Mouse (Mus musculus): ENCODE data around the gene Elf2.

The Elf2 gene

DNA sequence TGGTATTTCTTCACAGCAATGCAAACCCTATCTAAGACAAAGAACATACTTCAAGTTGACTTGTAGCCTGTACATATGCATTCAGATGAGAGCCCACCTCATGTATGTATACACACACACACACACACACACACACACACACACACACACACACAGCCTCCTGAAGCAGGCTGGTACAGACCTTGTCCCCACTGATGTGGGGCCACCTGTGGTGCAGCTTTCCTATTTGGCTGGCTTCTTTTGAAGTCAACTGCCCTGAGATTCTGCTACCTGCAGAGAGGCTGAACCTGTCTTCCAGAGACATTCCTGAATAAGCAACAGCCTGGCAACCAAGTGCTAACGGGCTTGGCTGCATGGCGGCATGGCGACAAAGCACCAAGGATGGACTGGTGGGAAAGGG is 130.0 kb downstream of the Elf2 start:
- no peak for DNase-seq (ENCODE audit: low spot score)

DNA sequence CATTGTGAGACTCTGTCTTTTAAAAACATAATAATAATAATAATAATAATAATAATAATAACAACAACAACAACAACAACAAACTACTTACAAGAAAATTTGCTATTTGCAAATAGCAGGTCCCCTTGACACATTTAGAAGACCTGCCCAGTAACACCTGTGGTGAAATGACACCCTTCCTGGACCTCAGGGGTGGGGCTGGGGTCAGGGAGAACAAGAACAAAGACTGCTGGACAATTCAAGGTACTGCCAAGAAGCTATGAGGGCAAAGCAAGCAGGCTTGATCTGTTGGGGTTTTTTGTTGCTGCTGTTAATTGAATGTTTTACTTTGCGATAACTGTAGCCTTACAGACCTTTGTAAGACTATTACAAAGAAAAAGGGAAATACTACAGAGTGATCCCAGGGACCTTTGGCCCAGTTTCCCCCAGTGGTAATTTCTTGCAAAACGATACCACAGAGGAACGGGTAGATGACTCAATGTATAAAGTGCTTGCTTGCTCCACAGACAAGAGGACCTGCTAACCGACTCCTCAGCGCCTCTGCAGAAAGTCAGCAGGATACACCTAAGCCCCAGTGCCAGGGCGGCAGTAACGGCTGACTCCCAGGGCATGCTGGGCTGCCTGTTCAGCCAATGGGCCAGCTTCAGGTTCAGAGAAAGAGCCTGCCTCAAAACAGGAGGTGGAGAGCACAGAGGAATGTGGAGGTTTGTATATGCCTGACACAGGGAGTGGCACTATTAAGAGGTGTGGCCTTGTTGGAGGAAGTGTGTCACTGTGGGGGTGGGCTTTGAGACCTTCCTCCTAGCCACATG is 130.8 kb downstream of the Elf2 start:
- DNase-seq (ENCODE audit: low spot score) = no peak

- DNase-seq (ENCODE audit: low spot score) = no peak
Measured at GRCm38 (mm10) chr3:51208633-51209032, 131.8 kb downstream of the Elf2 start.

- no peak for DNase-seq (ENCODE audit: low spot score)
Measured at GRCm38 (mm10) chr3:51206521-51206920, 133.9 kb downstream of the Elf2 start.

DNA sequence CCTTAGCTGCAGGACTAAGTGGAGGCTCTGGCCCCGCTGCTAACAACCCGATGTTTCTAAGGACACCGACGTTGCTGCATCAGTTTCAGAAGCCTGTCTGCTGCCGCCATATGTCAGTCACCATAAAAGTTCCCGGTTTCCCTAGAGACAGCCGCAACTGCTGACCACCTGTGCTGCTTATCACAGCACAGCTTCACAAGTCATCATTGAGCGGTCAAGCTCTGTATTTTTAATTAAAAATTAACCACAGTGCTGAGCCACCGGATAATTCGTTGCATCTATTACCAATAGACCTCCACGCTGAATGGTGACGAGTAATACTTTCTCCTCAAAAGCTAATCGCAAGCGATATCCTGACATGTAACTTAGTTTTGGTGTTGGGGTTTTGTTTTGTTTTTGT is 135.6 kb downstream of the Elf2 start:
- no peak for DNase-seq (ENCODE audit: low spot score)

DNA sequence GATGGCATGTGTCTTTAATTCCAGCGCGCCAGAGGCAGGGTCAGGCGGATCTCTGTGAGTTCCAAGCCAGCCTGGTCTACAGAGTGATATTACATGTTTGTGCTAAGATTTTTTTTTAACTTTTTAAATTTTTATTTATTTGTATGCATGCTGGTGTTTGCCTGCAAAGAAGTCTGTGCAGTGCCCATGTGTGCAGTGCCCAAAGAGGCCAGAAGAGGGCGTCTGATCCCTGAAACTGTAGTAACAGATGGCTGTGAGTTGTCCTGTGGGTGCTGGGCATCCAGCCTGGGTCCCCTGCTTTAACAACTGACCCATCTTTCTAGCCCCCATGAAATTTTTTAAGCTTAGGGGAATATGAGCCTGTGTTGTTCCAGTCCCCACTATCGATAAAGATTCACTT is 136.0 kb downstream of the Elf2 start:
- no peak for DNase-seq (ENCODE audit: low spot score)

- no peak for DNase-seq (ENCODE audit: low spot score)
Measured at GRCm38 (mm10) chr3:51203906-51204305, 136.6 kb downstream of the Elf2 start.
